Mouse (Mus musculus): ENCODE data around the gene H2-Ab1. TPM values are rescaled to one million over a fixed set of nuclear protein-coding genes. Genes with fewer than 3 reads are reported as not detected.
A peak's percentile ranks its signal among the peaks of the same experiment; 100 is the strongest.

Gene H2-Ab1
- 1.7 and 2.3 TPM in 2 replicates for polyA plus RNA-seq (2015; fragmentation: Nextera tagmentation; extraction: Ambion mirVana)

- H3K4me1 ChIP-seq (ENCODE audit: control insufficient read depth, insufficient read depth, low read depth, low read length), result no peaks in the 10 kb centered on the region
- no peaks in the 10 kb centered on the region for H3K9me3 ChIP-seq (ENCODE audit: control insufficient read depth, low read length)
- no peak within 1 kb of the TSS for H3K9ac ChIP-seq (ENCODE audit: low read depth, low read length)
- 74% methylated on average over 11 of the region's 11 CpGs for WGBS
- no peaks in the 10 kb centered on the region for H3K36me3 ChIP-seq (ENCODE audit: control insufficient read depth, insufficient read depth, low read length)
- H3K4me2 ChIP-seq (ENCODE audit: low read length), result no peak within 1 kb of the TSS
- H3K4me3 ChIP-seq (ENCODE audit: low read length), result no peak within 1 kb of the TSS
- H3K27ac ChIP-seq (ENCODE audit: low read depth, low read length), result no peak within 1 kb of the TSS
- ATAC-seq, result no peak
- H3K27me3 ChIP-seq (replicated peaks; ENCODE audit: control insufficient read depth, insufficient read depth, low read length), result no peaks in the 10 kb centered on the region
Observed at GRCm38 (mm10) chr17:34257594-34258375, at the start of gene H2-Ab1. H2-Ab1 (plus strand) TSS chr17:34257689.

GRCm38 (mm10) chr17:34207866-34208265, 49.6 kb upstream of the H2-Ab1 start:
- no peaks in the 10 kb centered on the region for H3K36me3 ChIP-seq (ENCODE audit: control insufficient read depth, insufficient read depth, low read length)
- no peak overlapping the region for H3K4me3 ChIP-seq (ENCODE audit: low read length)
- H3K27me3 ChIP-seq (replicated peaks; ENCODE audit: control insufficient read depth, insufficient read depth, low read length), result peaks cover 35% of the 10 kb centered on the region
- H3K9ac ChIP-seq (ENCODE audit: low read depth, low read length), result no peak overlapping the region
- ATAC-seq, result no peak
- peaks cover 5% of the 10 kb centered on the region for H3K4me1 ChIP-seq (ENCODE audit: control insufficient read depth, insufficient read depth, low read depth, low read length)
- no peaks in the 10 kb centered on the region for H3K9me3 ChIP-seq (ENCODE audit: control insufficient read depth, low read length)
- WGBS, result 95% methylated on average over 9 of the region's 9 CpGs
- no peak overlapping the region for H3K4me2 ChIP-seq (ENCODE audit: low read length)
- H3K27ac ChIP-seq (ENCODE audit: low read depth, low read length), result no peak overlapping the region

GRCm38 (mm10) chr17:34208421-34208820, 49.1 kb upstream of the H2-Ab1 start:
- H3K27ac ChIP-seq (ENCODE audit: low read depth, low read length), result no peak overlapping the region
- peaks cover 35% of the 10 kb centered on the region for H3K27me3 ChIP-seq (replicated peaks; ENCODE audit: control insufficient read depth, insufficient read depth, low read length)
- no peak overlapping the region for H3K9ac ChIP-seq (ENCODE audit: low read depth, low read length)
- no peak overlapping the region for H3K4me3 ChIP-seq (ENCODE audit: low read length)
- no peak for ATAC-seq
- H3K4me1 ChIP-seq (ENCODE audit: control insufficient read depth, insufficient read depth, low read depth, low read length), result peaks cover 5% of the 10 kb centered on the region
- WGBS, result 27% methylated on average over 10 of the region's 10 CpGs
- H3K9me3 ChIP-seq (ENCODE audit: control insufficient read depth, low read length), result no peaks in the 10 kb centered on the region
- no peaks in the 10 kb centered on the region for H3K36me3 ChIP-seq (ENCODE audit: control insufficient read depth, insufficient read depth, low read length)
- H3K4me2 ChIP-seq (ENCODE audit: low read length), result no peak overlapping the region

- H3K36me3 ChIP-seq (ENCODE audit: control insufficient read depth, insufficient read depth, low read length), result no peaks in the 10 kb centered on the region
Observed at GRCm38 (mm10) chr17:34209680-34210079, 47.8 kb upstream of the H2-Ab1 start.

GRCm38 (mm10) chr17:34210599-34210998, 46.9 kb upstream of the H2-Ab1 start:
- Histone ChIP-seq H3K4me2 (ENCODE audit: low read length) (no peak overlapping the region), H3K9me3 (ENCODE audit: control insufficient read depth, low read length) (no peaks in the 10 kb centered on the region), H3K4me1 (ENCODE audit: control insufficient read depth, insufficient read depth, low read depth, low read length) (no peaks in the 10 kb centered on the region), H3K27ac (ENCODE audit: low read depth, low read length) (no peak overlapping the region), H3K27me3 (replicated peaks; ENCODE audit: control insufficient read depth, insufficient read depth, low read length) (peaks cover 28% of the 10 kb centered on the region), H3K36me3 (ENCODE audit: control insufficient read depth, insufficient read depth, low read length) (no peaks in the 10 kb centered on the region), H3K4me3 (ENCODE audit: low read length) (no peak overlapping the region), H3K9ac (ENCODE audit: low read depth, low read length) (no peak overlapping the region)
- WGBS, result 70% methylated on average over 3 of the region's 3 CpGs
- no peak for ATAC-seq

More at GRCm38 (mm10) chr17:34209680-34210079, 47.8 kb upstream of the H2-Ab1 start:
- Histone ChIP-seq H3K9ac (ENCODE audit: low read depth, low read length) (no peak overlapping the region), H3K4me3 (ENCODE audit: low read length) (no peak overlapping the region), H3K27ac (ENCODE audit: low read depth, low read length) (no peak overlapping the region), H3K4me1 (ENCODE audit: control insufficient read depth, insufficient read depth, low read depth, low read length) (peaks cover 4% of the 10 kb centered on the region), H3K9me3 (ENCODE audit: control insufficient read depth, low read length) (no peaks in the 10 kb centered on the region), H3K4me2 (ENCODE audit: low read length) (no peak overlapping the region), H3K27me3 (replicated peaks; ENCODE audit: control insufficient read depth, insufficient read depth, low read length) (peaks cover 33% of the 10 kb centered on the region)
- WGBS, result 52% methylated on average over 3 of the region's 3 CpGs
- ATAC-seq, result no peak

GRCm38 (mm10) chr17:34211746-34212365, 45.6 kb upstream of the H2-Ab1 start:
- no peak overlapping the region for H3K27ac ChIP-seq (ENCODE audit: low read depth, low read length)
- H3K9ac ChIP-seq (ENCODE audit: low read depth, low read length), result 0 out of 2 replicates have a peak overlapping the region, but pooled peaks have one; percentile 6
- ATAC-seq, result no peak
- H3K4me3 ChIP-seq (ENCODE audit: low read length), result no peak overlapping the region
- H3K27me3 ChIP-seq (replicated peaks; ENCODE audit: control insufficient read depth, insufficient read depth, low read length), result peaks cover 23% of the 10 kb centered on the region
- peak overlapping the region; percentile 24; the same call in 1 of the 2 replicates for H3K4me2 ChIP-seq (ENCODE audit: low read length)
- WGBS, result 20% methylated on average over 23 of the region's 23 CpGs
- no peaks in the 10 kb centered on the region for H3K4me1 ChIP-seq (ENCODE audit: control insufficient read depth, insufficient read depth, low read depth, low read length)
- no peaks in the 10 kb centered on the region for H3K36me3 ChIP-seq (ENCODE audit: control insufficient read depth, insufficient read depth, low read length)
- no peaks in the 10 kb centered on the region for H3K9me3 ChIP-seq (ENCODE audit: control insufficient read depth, low read length)

- H3K27ac ChIP-seq (ENCODE audit: low read depth, low read length), result no peak overlapping the region
- WGBS, result 47% methylated on average over 21 of the region's 21 CpGs
- H3K4me3 ChIP-seq (ENCODE audit: low read length), result peak overlapping the region; percentile 8; the same call in 1 of the 2 replicates
- H3K9ac ChIP-seq (ENCODE audit: low read depth, low read length), result no peak overlapping the region; the same call in 1 of the 2 replicates
- H3K36me3 ChIP-seq (ENCODE audit: control insufficient read depth, insufficient read depth, low read length), result no peaks in the 10 kb centered on the region
- peaks cover 18% of the 10 kb centered on the region for H3K27me3 ChIP-seq (replicated peaks; ENCODE audit: control insufficient read depth, insufficient read depth, low read length)
- H3K9me3 ChIP-seq (ENCODE audit: control insufficient read depth, low read length), result no peaks in the 10 kb centered on the region
- ATAC-seq, result no peak
- H3K4me2 ChIP-seq (ENCODE audit: low read length), result peak overlapping the region; percentile 42
- H3K4me1 ChIP-seq (ENCODE audit: control insufficient read depth, insufficient read depth, low read depth, low read length), result no peaks in the 10 kb centered on the region; the same call in 1 of the 2 replicates
Observed at GRCm38 (mm10) chr17:34213936-34214335, 43.6 kb upstream of the H2-Ab1 start.

GRCm38 (mm10) chr17:34215176-34215575, 42.3 kb upstream of the H2-Ab1 start:
- WGBS, result 91% methylated on average over 12 of the region's 12 CpGs
- H3K9ac ChIP-seq (ENCODE audit: low read depth, low read length), result no peak overlapping the region
- H3K27ac ChIP-seq (ENCODE audit: low read depth, low read length), result no peak overlapping the region
- no peak overlapping the region for H3K4me3 ChIP-seq (ENCODE audit: low read length)
- peaks cover 18% of the 10 kb centered on the region for H3K27me3 ChIP-seq (replicated peaks; ENCODE audit: control insufficient read depth, insufficient read depth, low read length)
- H3K4me1 ChIP-seq (ENCODE audit: control insufficient read depth, insufficient read depth, low read depth, low read length), result no peaks in the 10 kb centered on the region; the same call in 1 of the 2 replicates
- no peaks in the 10 kb centered on the region for H3K9me3 ChIP-seq (ENCODE audit: control insufficient read depth, low read length)
- no peak overlapping the region for H3K4me2 ChIP-seq (ENCODE audit: low read length)
- no peaks in the 10 kb centered on the region for H3K36me3 ChIP-seq (ENCODE audit: control insufficient read depth, insufficient read depth, low read length)
- no peak for ATAC-seq

- H3K27me3 ChIP-seq (replicated peaks; ENCODE audit: control insufficient read depth, insufficient read depth, low read length), result peaks cover 12% of the 10 kb centered on the region
- no peaks in the 10 kb centered on the region; the same call in 1 of the 2 replicates for H3K4me1 ChIP-seq (ENCODE audit: control insufficient read depth, insufficient read depth, low read depth, low read length)
- no peak for ATAC-seq
- H3K27ac ChIP-seq (ENCODE audit: low read depth, low read length), result no peak overlapping the region
- no peak overlapping the region for H3K4me2 ChIP-seq (ENCODE audit: low read length)
- no peak overlapping the region for H3K4me3 ChIP-seq (ENCODE audit: low read length)
- H3K36me3 ChIP-seq (ENCODE audit: control insufficient read depth, insufficient read depth, low read length), result no peaks in the 10 kb centered on the region
- no peaks in the 10 kb centered on the region for H3K9me3 ChIP-seq (ENCODE audit: control insufficient read depth, low read length)
- no peak overlapping the region for H3K9ac ChIP-seq (ENCODE audit: low read depth, low read length)
- 87% methylated on average over 8 of the region's 8 CpGs for WGBS
Observed at GRCm38 (mm10) chr17:34217216-34217928, 40.1 kb upstream of the H2-Ab1 start.

Data from hindbrain, embryonic 16.5 days (tissue).